Mouse (Mus musculus): ENCODE results near the gene Ncmap. TPM values are rescaled to one million over a fixed set of nuclear protein-coding genes. Genes with fewer than 3 reads are reported as not detected.

Ncmap gene
- total and polyA plus RNA-seq, 3 experiments = not detected

DNA sequence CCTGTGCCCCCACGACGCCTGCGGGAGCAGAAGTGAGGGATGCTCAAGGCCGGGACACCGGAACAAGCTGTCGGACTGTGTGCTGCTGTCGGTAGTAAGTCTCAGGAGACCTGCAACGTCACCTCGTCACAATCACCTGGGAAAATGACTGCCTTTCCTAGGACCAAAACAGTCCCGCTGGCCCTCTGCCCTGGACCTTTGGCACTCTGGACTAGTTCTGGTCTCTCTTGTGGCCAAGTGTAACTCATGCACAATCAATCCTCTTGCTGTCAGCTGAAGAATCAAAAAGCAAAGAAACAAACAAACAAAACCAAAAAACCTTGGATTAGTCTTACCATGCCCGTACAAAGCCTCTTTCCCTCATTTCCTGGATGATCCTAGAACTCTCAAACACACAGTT lies 20.8 kb downstream of the Ncmap start:
- Histone ChIP-seq H3K9me3 (replicated peaks; ENCODE audit: low read length) (peaks cover 8% of the 10 kb centered on the region), H3K9ac (ENCODE audit: insufficient read depth, low read depth) (no peak overlapping the region), H3K27me3 (replicated peaks) (peaks cover 22% of the 10 kb centered on the region), H3K4me1 (ENCODE audit: control insufficient read depth in 1 of 2, insufficient read depth in 2 of 2) (peaks cover 0 to 3% of the 10 kb centered on the region in 2 experiments; a peak in 2 of 4 replicates), H3K79me2 (replicated peaks; ENCODE audit: control insufficient read depth, extremely low read depth, insufficient read depth, poor library complexity, severe bottlenecking) (no peaks in the 10 kb centered on the region), H3K4me3 (replicated peaks in 1 of 3; ENCODE audit: low read depth in 2 of 3, low read length in 2 of 3, poor library complexity in 1 of 3) (no peak overlapping the region), H3K4me2 (ENCODE audit: insufficient read depth, low read depth, poor library complexity, severe bottlenecking) (no peak overlapping the region), H3K36me3 (replicated peaks in 1 of 2; ENCODE audit: control insufficient read depth in 1 of 2, insufficient read depth in 1 of 2, low read length in 1 of 2) (no peaks in the 10 kb centered on the region), H3K27ac (ENCODE audit: insufficient read depth, low read depth) (no peak overlapping the region)
- in situ Hi-C loops (cut with MboI; ENCODE audit: low pct_ligation_motif_present, low pct_unique_long_range_greater_than_20kb, low sequenced_read_pairs) = no loop called here
- DNase-seq (ENCODE audit: extremely low read depth) = no peak
- TF ChIP-seq CTCF (conservative IDR thresholded peaks at IDR 0.05 in 1 of 2, IDR thresholded peaks at IDR 0.05 in 1 of 2; ENCODE audit: low read depth in 2 of 2, low read length in 2 of 2) = no peak
- no peak for TF ChIP-seq MXI1 (IDR thresholded peaks at IDR 0.05; ENCODE audit: low read depth, low read length)
- no peak for TF ChIP-seq CHD1 (IDR thresholded peaks at IDR 0.05; ENCODE audit: low read depth, low read length)
- no peak for TF ChIP-seq JUN (IDR thresholded peaks at IDR 0.05; ENCODE audit: insufficient read depth, low read depth, low read length)
- no peak for TF ChIP-seq GABPA (IDR thresholded peaks at IDR 0.05; ENCODE audit: insufficient replicate concordance, low read depth, low read length)
- TF ChIP-seq MEF2A (IDR thresholded peaks at IDR 0.05; ENCODE audit: borderline replicate concordance, low read depth, low read length) = no peak
- TF ChIP-seq MAZ (IDR thresholded peaks at IDR 0.05; ENCODE audit: low read depth, low read length) = no peak
- no peak for TF ChIP-seq ZC3H11A (IDR thresholded peaks at IDR 0.05; ENCODE audit: low read depth, low read length)
- TF ChIP-seq RAD21 (IDR thresholded peaks at IDR 0.05; ENCODE audit: low read depth, low read length) = no peak
- TF ChIP-seq SMC3 (IDR thresholded peaks at IDR 0.05; ENCODE audit: low read depth, low read length) = no peak
- no peak for TF ChIP-seq UBTF (IDR thresholded peaks at IDR 0.05; ENCODE audit: low read depth, low read length)
- TF ChIP-seq CHD2 (IDR thresholded peaks at IDR 0.05; ENCODE audit: low read length) = no peak
- no peak for TF ChIP-seq TBP (conservative IDR thresholded peaks at IDR 0.05; ENCODE audit: low read depth, low read length)
- no peak for TF ChIP-seq ELF1 (IDR thresholded peaks at IDR 0.05; ENCODE audit: low read depth, low read length)
- TF ChIP-seq ZNF384 (IDR thresholded peaks at IDR 0.05; ENCODE audit: low read depth, low read length) = no peak
- dilution Hi-C loops (cut with MboI; ENCODE audit: extremely low pct_ligation_motif_present, extremely low pct_unique_long_range_greater_than_20kb, low sequenced_read_pairs) = no loop called here

DNA sequence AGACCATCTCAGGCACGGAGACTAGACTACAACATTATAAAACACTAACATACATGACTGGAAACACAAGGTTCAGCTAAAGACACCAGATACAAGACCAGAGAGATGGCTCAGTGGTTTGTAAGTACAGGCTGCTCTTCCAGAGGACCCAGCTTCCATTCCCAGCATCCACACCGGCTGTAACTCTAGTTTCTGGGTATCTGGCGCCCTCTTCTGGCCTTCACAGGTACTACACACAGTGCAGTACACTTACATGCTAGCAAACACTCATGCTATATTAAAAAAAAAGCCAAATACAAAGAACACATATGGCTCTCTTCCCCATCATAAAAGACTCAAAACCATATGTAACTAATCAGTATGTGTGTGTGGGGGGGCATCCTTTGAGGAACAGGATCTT lies 22.6 kb downstream of the Ncmap start:
- dilution Hi-C loops (cut with MboI; ENCODE audit: extremely low pct_ligation_motif_present, extremely low pct_unique_long_range_greater_than_20kb, low sequenced_read_pairs) (no loop called here), in situ Hi-C loops (cut with MboI; ENCODE audit: low pct_ligation_motif_present, low pct_unique_long_range_greater_than_20kb, low sequenced_read_pairs) (no loop called here)
- H3K27me3 ChIP-seq (replicated peaks) = peaks cover 24% of the 10 kb centered on the region
- no peak overlapping the region for H3K4me2 ChIP-seq (ENCODE audit: insufficient read depth, low read depth, poor library complexity, severe bottlenecking)
- H3K9ac ChIP-seq (ENCODE audit: insufficient read depth, low read depth) = no peak overlapping the region
- no peaks in the 10 kb centered on the region for H3K36me3 ChIP-seq (replicated peaks in 1 of 2; ENCODE audit: control insufficient read depth in 1 of 2, insufficient read depth in 1 of 2, low read length in 1 of 2)
- H3K79me2 ChIP-seq (replicated peaks; ENCODE audit: control insufficient read depth, extremely low read depth, insufficient read depth, poor library complexity, severe bottlenecking) = no peaks in the 10 kb centered on the region
- TF ChIP-seq RCOR1 (conservative IDR thresholded peaks at IDR 0.05; ENCODE audit: low read depth, low read length) (no peak), CTCF (conservative IDR thresholded peaks at IDR 0.05 in 1 of 2, IDR thresholded peaks at IDR 0.05 in 1 of 2; ENCODE audit: low read depth in 2 of 2, low read length in 2 of 2) (0 out of 4 replicates have a peak, but pooled peaks of 1 of the 2 experiments have one; percentile 16), USF1 (IDR thresholded peaks at IDR 0.05; ENCODE audit: low read depth, low read length) (no peak)
- H3K27ac ChIP-seq (ENCODE audit: insufficient read depth, low read depth) = no peak overlapping the region
- H3K4me3 ChIP-seq (replicated peaks in 1 of 3; ENCODE audit: low read depth in 2 of 3, low read length in 2 of 3, poor library complexity in 1 of 3) = no peak overlapping the region
- peaks cover 3 to 10% of the 10 kb centered on the region in 2 experiments; a peak in 2 of 4 replicates for H3K4me1 ChIP-seq (ENCODE audit: control insufficient read depth in 1 of 2, insufficient read depth in 2 of 2)
- peaks cover 8% of the 10 kb centered on the region for H3K9me3 ChIP-seq (replicated peaks; ENCODE audit: low read length)
- DNase-seq (ENCODE audit: extremely low read depth) = no peak

Measured in CH12.LX (cell line).